Mouse (Mus musculus) naive thymus-derived CD4-positive, alpha-beta T cell, adult 2 months (primary cell): ENCODE results near the gene Dsel.
A peak's percentile ranks its signal among the peaks of the same experiment; 100 is the strongest.

ENCODE experiments used
- DNase-seq: peaks from one replicate; pipeline ENCODE4 v3.0.0-alpha.2; 2011; ENCODE audit warnings: low read depth

Dsel gene

DNA sequence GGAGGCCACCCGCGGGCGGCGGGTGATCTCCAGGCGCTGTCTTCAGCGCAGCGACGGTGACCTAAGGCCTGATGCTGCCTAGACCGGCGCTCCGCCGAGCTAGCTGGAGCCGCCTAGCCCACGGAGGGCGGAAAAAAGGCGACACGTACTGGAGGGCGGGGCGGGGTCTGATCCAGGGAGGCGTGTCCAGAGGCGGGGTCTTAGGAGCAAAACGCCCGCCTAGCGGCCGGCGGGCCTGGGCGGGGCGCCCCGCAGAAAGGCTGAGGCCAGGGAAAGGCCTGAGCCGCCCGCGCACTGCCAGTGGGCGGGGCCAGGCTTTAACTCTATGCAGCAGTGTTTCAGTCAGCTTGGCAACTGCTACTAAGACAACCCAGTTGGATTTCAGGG, at the start of gene Dsel:
Dsel (minus strand) TSS at position 140 of the 387 bp plus-strand sequence.
- DNase-seq = peak; percentile 86

DNA sequence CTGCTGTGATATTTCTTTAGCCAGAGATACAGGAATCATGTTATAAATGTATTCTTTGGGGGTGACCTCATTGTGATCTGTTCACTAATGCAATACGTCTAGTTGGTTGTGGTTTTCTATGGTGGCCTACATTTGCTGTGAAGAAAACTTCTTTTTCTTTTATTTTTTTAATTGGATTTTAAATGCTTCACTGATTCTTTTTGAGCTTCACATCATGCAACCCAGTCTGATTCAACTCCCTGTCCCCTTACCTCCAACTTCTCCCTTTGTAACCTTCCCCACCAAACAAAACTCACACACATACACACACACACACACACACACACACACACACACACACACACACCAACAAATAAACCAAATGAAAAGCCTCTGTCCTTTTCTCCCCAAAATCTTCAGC, 46.7 kb upstream of the Dsel start:
- no peak for DNase-seq

DNA sequence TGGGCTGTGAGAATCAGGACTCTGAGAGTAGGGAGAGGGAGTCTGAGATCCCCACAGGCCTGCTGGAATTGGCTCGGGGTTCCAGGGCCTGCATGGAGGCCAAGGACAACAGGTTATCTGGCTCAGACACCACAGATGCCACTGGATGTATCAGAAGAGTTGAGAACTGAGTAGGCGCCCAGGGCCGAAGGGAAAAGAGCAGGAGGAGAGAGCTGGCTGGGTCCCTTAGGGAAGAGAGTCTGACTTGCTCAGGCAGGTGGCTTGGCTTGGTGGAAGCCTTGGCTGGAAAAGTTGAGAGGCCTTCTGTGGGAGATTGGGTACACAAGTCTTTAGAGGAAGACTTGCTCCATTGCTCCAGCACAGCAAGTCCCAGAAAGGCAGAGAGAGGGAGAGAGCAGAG, 18.6 kb upstream of the Dsel start:
- DNase-seq = no peak

DNA sequence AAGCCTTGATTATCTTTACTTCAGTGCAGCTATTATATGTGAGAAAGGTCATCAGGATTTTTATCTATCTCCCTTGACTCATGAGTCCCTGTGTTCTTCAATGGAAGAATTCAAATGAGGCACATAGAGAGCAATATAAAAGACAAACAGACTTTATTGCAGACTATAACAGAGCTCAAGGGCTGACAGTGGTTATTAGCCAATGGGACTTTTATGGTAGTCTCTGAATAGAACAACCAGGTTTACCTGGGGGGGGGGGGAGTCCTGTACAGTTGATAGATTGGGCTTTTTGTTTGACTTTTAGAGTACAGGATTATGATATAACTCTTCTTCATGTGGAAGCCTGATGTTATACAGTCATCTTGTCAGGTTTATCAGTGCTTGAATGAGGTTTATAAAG, 11.1 kb upstream of the Dsel start:
- no peak for DNase-seq

DNA sequence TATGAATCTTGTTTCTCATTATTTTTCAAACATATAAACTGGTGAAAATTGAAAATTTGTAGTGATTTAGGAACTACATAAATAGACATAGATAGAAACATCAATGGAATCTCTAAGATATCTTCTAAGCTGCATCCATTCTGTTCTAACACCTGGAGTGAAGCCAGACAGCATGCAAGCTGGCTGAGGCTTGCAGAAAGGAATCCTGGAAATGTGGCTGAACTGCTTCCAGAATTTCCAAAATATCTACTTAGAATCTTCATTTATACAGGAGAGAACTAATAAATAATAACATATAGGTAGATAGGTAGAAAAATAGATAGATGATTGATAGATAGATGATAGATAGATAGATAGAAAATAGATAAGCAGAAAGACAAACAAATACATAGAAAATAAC, 8.5 kb upstream of the Dsel start:
- no peak for DNase-seq

DNA sequence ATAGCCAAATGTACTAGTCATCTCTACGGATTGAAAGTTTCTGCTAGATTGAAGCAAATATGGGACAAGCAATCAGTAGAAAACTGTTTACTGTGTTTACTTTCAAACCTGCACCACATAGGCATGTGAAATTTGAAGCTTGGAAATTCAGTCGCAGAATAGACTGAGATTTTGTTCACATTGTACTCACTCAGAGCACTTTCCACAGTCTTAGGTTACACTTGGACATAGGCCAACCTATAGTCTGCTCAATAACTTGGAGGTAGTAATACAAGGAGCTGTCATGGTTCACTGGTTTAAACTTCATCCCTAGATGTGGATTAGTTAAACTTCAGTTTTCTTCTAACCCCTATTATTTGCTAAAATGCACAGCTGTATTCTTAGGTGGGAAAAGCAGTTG, 749 bp upstream of the Dsel start:
- DNase-seq = no peak

DNA sequence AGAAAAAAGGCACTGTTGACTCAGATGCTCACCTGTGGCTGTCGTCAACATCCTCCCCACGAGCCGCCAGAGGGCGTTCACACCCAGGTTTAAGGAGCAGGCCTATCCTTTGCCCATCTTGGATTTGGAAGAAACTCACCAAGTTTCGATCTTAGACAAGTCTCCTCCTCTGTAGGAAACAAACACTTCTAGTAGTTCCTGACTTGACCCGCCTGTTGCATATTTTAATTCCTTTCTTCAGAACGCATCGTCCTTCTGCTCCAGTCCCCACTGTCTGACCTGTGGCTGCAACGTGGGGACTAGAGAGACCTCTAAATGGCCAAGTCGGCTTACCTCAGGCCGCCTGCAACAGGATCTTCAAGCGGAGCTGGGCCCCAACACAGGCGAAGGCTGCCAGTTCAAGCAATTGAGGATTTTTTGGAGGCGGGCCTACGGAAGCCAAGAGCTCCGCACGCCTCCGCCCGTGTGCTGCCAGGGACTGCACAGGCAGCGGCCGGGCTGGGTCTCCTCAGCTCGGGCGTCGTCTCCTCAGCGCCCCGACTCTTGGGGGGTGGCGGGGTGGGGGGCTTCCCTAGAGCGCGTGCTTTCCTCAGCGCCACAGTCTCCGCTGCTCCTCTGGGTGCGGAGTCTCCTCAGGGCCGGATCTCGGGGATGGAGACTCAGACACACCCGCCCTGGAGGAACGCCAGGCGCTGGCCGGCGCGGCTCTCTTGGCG, 497 bp downstream of the Dsel start:
- DNase-seq = peak; percentile 75

DNA sequence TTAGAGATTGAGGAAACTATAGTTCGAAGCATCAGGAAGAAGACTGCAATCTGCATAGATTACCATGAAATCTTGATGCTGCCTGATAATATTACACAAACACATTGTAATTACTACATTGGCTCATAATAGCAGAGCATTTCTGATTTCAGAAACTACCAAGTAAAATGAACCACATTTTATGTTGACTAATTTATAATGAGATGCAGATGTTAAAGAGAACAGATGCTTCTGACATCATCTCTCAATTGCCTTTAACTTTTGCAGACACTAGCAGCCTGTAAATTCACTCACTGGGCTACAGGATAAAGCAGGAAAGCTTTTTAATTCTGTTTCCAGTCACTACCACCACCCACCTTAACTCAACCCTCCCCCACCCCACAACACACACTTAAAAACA, 6.9 kb downstream of the Dsel start:
- DNase-seq = no peak

DNA sequence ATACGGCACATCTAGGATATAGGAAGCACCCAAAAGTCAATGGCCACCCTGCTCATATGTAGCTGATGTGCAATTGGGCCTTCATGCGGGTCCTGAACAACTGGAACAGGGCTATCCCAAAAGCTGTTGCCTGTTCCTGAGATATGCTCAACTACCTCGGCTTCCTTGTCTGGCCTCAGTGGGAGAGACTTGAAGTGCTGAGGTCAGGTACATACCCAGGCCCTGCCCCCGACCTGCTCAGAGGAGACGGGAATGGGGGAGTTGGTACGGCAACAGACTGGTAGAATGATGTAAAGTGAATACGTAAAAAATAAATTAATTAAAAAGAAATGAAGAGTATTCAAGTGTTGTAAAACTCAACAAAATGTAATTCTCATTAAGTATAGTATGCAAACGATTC, 12.3 kb downstream of the Dsel start:
- DNase-seq = no peak

DNA sequence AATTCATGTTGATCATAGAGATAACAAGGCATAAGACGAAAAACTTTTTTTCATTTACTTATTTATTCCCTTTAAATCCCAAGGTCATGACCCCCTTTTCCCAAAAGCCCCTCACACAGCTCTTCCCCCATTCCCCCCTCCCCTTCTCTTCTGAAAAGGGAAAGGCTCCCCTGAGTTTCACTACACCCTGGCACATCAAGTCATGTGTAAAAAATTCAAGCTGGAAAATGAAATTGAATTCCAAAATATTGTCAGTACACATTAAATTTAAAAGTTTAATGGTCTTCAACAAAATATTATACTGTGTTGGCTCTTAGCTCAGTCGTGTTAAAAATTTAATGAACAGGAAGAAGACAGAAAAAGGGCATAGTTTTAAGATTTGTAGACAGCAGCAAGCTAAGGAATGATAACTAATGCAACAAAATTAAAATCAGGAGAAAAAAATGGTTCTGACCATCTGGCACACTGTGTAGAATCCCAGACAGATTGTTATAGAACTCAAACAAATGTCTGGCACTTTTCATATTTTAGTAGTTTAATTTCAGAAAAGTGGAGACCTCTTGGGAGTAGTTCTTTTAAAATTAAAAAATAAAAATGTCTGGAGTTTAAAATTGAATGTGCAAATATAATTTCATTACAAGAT, 31.0 kb downstream of the Dsel start:
- DNase-seq = no peak
